Comparison of ENCODE assay signal across 8 mouse cellular contexts in the genomic region with DNA sequence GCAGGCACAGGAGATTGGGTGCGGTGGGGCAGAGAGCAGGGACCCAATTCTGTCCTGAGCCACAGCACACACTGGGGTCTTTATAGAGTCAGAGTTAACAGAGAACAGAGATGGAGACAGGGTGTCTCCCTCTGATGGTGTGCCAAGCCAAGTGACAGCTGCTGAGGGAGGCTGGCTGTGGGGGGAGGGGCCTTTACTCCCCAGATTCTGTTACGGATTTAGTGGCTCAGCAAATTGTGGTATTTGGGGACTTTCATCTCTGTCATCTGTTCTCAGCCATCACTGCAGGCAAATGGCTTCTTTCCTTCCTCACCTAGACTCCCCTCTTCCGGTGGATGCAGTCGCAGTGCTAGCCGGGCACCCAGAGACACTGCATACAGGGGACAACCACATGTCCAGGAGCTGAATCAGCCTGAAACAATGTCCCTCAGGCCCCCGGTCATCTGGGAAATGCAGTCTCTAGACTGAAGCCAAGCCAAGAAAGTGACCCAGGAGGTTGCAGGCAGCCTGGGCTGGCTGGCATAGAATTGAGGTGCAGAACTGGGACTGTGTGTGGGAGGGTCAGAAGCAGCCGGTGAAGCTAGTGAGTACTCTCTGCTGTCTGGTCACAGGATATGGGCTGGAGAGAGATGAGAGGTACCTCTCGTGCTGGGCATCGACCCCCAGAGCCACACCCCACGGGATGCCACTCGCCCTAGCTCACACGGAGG. TPM values are rescaled to one million over a fixed set of nuclear protein-coding genes. Genes with fewer than 3 reads are reported as not detected.
DNase-seq lines count a peak whose midpoint lies in the region; ATAC-seq and TF ChIP-seq lines count a peak whose summit lies in the region.

No protein-coding gene starts in this region.

- 22% methylated on average over 12 of the region's 12 CpGs for WGBS in kidney, embryonic 16.5 days
- WGBS in kidney, adult 2 months: 45% methylated on average over 12 of the region's 12 CpGs
- WGBS in forebrain, embryonic 10.5 days: 61% methylated on average over 12 of the region's 12 CpGs
- 50% methylated on average over 12 of the region's 12 CpGs for WGBS in limb, embryonic 11.5 days
- 52% methylated on average over 12 of the region's 12 CpGs for WGBS in heart, adult 2 months

- H3K4me3 ChIP-seq in kidney, embryonic 16.5 days (ENCODE audit: low read length): no peak overlapping the region
- H3K4me3 ChIP-seq in kidney, adult 2 months (ENCODE audit: insufficient read depth, low read depth, low read length): no peak overlapping the region
- no peak overlapping the region for H3K4me3 ChIP-seq in forebrain, embryonic 10.5 days
- H3K4me3 ChIP-seq in limb, embryonic 11.5 days (ENCODE audit: low read depth, low read length): no peak overlapping the region
- no peak overlapping the region for H3K4me3 ChIP-seq in heart, adult 2 months

- peaks cover 13% of the 10 kb centered on the region for H3K4me1 ChIP-seq in kidney, embryonic 16.5 days (ENCODE audit: insufficient read depth, low read length)
- no peaks in the 10 kb centered on the region for H3K4me1 ChIP-seq in kidney, adult 2 months (ENCODE audit: control insufficient read depth, insufficient read depth, low read length)
- H3K4me1 ChIP-seq in forebrain, embryonic 10.5 days: peaks cover 34% of the 10 kb centered on the region
- peaks cover 11% of the 10 kb centered on the region; the same call in 1 of the 2 replicates for H3K4me1 ChIP-seq in limb, embryonic 11.5 days (ENCODE audit: control insufficient read depth, insufficient read depth, low read length)
- no peaks in the 10 kb centered on the region; the same call in 1 of the 2 replicates for H3K4me1 ChIP-seq in heart, adult 2 months (ENCODE audit: control insufficient read depth, insufficient read depth, low read length)

- H3K36me3 ChIP-seq in kidney, embryonic 16.5 days (ENCODE audit: insufficient read depth, low read length): no peaks in the 10 kb centered on the region
- H3K36me3 ChIP-seq in kidney, adult 2 months (ENCODE audit: control insufficient read depth, insufficient read depth, low read length): no peaks in the 10 kb centered on the region
- H3K36me3 ChIP-seq in forebrain, embryonic 10.5 days (replicated peaks): no peaks in the 10 kb centered on the region
- no peaks in the 10 kb centered on the region for H3K36me3 ChIP-seq in limb, embryonic 11.5 days (ENCODE audit: control insufficient read depth, insufficient read depth, low read length)
- no peaks in the 10 kb centered on the region for H3K36me3 ChIP-seq in heart, adult 2 months (ENCODE audit: control insufficient read depth, insufficient read depth, low read length)

- TF ChIP-seq POLR2A in kidney, adult 2 months (IDR thresholded peaks at IDR 0.05; ENCODE audit: low read depth, low read length): no peak
- TF ChIP-seq POLR2A in heart, adult 2 months (IDR thresholded peaks at IDR 0.05; ENCODE audit: insufficient read depth, low read depth, low read length): no peak

- intact Hi-C loops in heart, adult 2 months (cut with DNase I): no loop called here

- no peak for TF ChIP-seq CTCF in kidney, adult 2 months (conservative IDR thresholded peaks at IDR 0.05; ENCODE audit: insufficient read depth, insufficient read length, low read depth, low read length)
- TF ChIP-seq CTCF in heart, adult 2 months (IDR thresholded peaks at IDR 0.05): no peak

- H3K9me3 ChIP-seq in kidney, embryonic 16.5 days (ENCODE audit: low read length): no peaks in the 10 kb centered on the region
- H3K9me3 ChIP-seq in forebrain, embryonic 10.5 days: no peaks in the 10 kb centered on the region
- H3K9me3 ChIP-seq in limb, embryonic 11.5 days (ENCODE audit: control insufficient read depth, low read length): no peaks in the 10 kb centered on the region

- no peak for TF ChIP-seq EP300 in heart, adult 2 months (IDR thresholded peaks at IDR 0.05; ENCODE audit: insufficient read depth, low read depth, low read length)

- H3K27ac ChIP-seq in kidney, embryonic 16.5 days (ENCODE audit: low read length): no peak overlapping the region
- no peak overlapping the region for H3K27ac ChIP-seq in kidney, adult 2 months (ENCODE audit: insufficient read depth, low read depth, low read length)
- peak overlapping the region; percentile 44 for H3K27ac ChIP-seq in forebrain, embryonic 10.5 days
- H3K27ac ChIP-seq in limb, embryonic 11.5 days (replicated peaks; ENCODE audit: low read depth, low read length): no peak overlapping the region
- no peak overlapping the region for H3K27ac ChIP-seq in heart, adult 2 months

- peak; percentile 52; the same call in 1 of the 2 replicates for ATAC-seq in kidney, embryonic 16.5 days (ENCODE audit: low FRiP score, low TSS enrichment)
- no peak; the same call in 1 of the 2 replicates for ATAC-seq in limb, embryonic 11.5 days (ENCODE audit: insufficient number of reproducible peaks, low FRiP score, low TSS enrichment, low read depth)

- DNase-seq in kidney, adult 2 months: no peak
- DNase-seq in T-cell, adult 2 months (ENCODE audit: low spot score): peak; percentile 46
- DNase-seq in forebrain, embryonic 10.5 days (ENCODE audit: extremely low spot score, low spot score): no peak
- DNase-seq in limb, embryonic 11.5 days (ENCODE audit: low spot score): no peak
- DNase-seq in right cerebral cortex, postnatal 10 days (ENCODE audit: low spot score in 2 of 2): peak; percentile 82 to 89
- DNase-seq in urinary bladder, postnatal 14 days (ENCODE audit: low spot score): no peak
- no peak for DNase-seq in heart, adult 2 months

- H3K27me3 ChIP-seq in kidney, embryonic 16.5 days (ENCODE audit: insufficient read depth, low read length): no peaks in the 10 kb centered on the region
- no peaks in the 10 kb centered on the region for H3K27me3 ChIP-seq in kidney, adult 2 months (replicated peaks; ENCODE audit: control insufficient read depth, insufficient read depth, low read length)
- peaks cover 33% of the 10 kb centered on the region for H3K27me3 ChIP-seq in forebrain, embryonic 10.5 days (ENCODE audit: poor library complexity, severe bottlenecking)
- no peaks in the 10 kb centered on the region for H3K27me3 ChIP-seq in limb, embryonic 11.5 days (ENCODE audit: control insufficient read depth, insufficient read depth, low read length)
- no peaks in the 10 kb centered on the region for H3K27me3 ChIP-seq in heart, adult 2 months (ENCODE audit: control insufficient read depth, insufficient read depth, low read length)

- no peak overlapping the region for H3K9ac ChIP-seq in kidney, embryonic 16.5 days (replicated peaks; ENCODE audit: low read length)
- no peak overlapping the region for H3K9ac ChIP-seq in limb, embryonic 11.5 days (ENCODE audit: low read length)
- no peak overlapping the region for H3K9ac ChIP-seq in heart, adult 2 months (ENCODE audit: low read depth, low read length)

- no peaks in the 10 kb centered on the region for H3K79me2 ChIP-seq in heart, adult 2 months (replicated peaks; ENCODE audit: control insufficient read depth, insufficient read depth, low read length)

- H3K4me2 ChIP-seq in kidney, embryonic 16.5 days (replicated peaks; ENCODE audit: low read depth, low read length): no peak overlapping the region
- H3K4me2 ChIP-seq in limb, embryonic 11.5 days (ENCODE audit: low read depth, severe bottlenecking): peak overlapping the region; percentile 10; the same call in 1 of the 2 replicates

RNA-seq across cellular contexts. Expression of gene Cdk5r1, which starts 12.5 kb away (rescaled TPM):
- polyA plus RNA-seq in kidney, embryonic 16.5 days (2015; fragmentation: Nextera tagmentation; extraction: Ambion mirVana): 0.57 and 0.85 TPM in 2 replicates
- polyA plus RNA-seq in kidney, adult 2 months (2012; rRNA removed): 0.53 and 1.0 TPM in 2 replicates
- 3.1 and 4.7 TPM in 2 replicates for polyA plus RNA-seq in forebrain, embryonic 10.5 days (2016; fragmentation: Nextera tagmentation; extraction: Ambion mirVana)
- 1.9 and 2.1 TPM in 2 replicates for polyA plus RNA-seq in limb, embryonic 11.5 days (2014; fragmentation: Nextera tagmentation; extraction: Ambion mirVana)
- 1 to 10 TPM in 1 of 2 experiments, under 1 TPM in 1; 0.84 to 2.3 TPM for total RNA-seq in heart, adult 2 months (2021)
- polyA plus RNA-seq in heart, adult 2 months (2012; rRNA removed): 0.61 and 0.85 TPM in 2 replicates

Comparison
In these comparisons a context has a peak if more than half of its experiments do, and no peak if none do; other contexts are left out.
1. DNase-seq: peak in T-cell, adult 2 months (single experiment) and right cerebral cortex, postnatal 10 days (2 of 2); none in kidney, adult 2 months (single experiment), forebrain, embryonic 10.5 days (single experiment), limb, embryonic 11.5 days (single experiment), urinary bladder, postnatal 14 days (single experiment) and heart, adult 2 months (0 of 2).